Mouse (Mus musculus): ENCODE measurements at regions not wholly inside any gene's neighbourhood (a gene's known extent, or its start where the extent isn't known, plus 50 kb on each side); places are given as distances from the start of the nearest gene placed in this dataset.

DNA sequence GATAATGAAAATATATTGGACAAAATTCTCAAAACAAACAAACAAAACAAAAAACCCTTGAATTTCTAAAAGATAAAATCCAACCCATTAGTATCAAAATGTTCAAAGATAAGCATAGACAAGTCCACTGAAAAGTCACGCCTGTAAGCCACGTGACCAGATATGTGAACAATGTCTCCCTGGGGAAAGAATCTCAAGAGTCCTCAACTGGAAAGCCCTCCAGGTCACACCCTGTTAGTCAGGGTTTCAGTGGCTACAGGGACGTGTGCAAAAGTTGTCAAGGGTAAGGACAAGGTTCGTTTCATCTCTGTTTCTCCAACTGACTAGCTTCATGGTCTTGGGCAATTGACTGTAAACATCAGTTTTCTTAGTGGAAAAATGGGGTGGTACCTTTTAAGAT is 90.4 kb upstream of the Rora start:
- TF ChIP-seq ZNF384 (IDR thresholded peaks at IDR 0.05; ENCODE audit: low read depth, low read length) (no peak), POLR2A (IDR thresholded peaks at IDR 0.05; ENCODE audit: low read depth, low read length) (no peak), EP300 (IDR thresholded peaks at IDR 0.05; ENCODE audit: low read length) (no peak), CTCF (conservative IDR thresholded peaks at IDR 0.05 in 1 of 2, IDR thresholded peaks at IDR 0.05 in 1 of 2; ENCODE audit: low read depth in 2 of 2, low read length in 2 of 2) (no peak), SMC3 (IDR thresholded peaks at IDR 0.05; ENCODE audit: low read depth, low read length) (no peak), UBTF (IDR thresholded peaks at IDR 0.05; ENCODE audit: low read depth, low read length) (no peak), RCOR1 (conservative IDR thresholded peaks at IDR 0.05; ENCODE audit: low read depth, low read length) (no peak), BHLHE40 (IDR thresholded peaks at IDR 0.05; ENCODE audit: low read depth, low read length) (no peak)
